Mouse (Mus musculus) left cerebral cortex, adult 2 months (tissue): ENCODE measurements at regions not wholly inside any gene's neighbourhood (a gene's known extent, or its start where the extent isn't known, plus 50 kb on each side); places are given as distances from the start of the nearest gene placed in this dataset.
"Not testable (repeated sequence)": the region's sequence is repeated elsewhere in the genome, so short reads cannot be mapped to it uniquely, and the experiment has no call there.

Source experiments
- DNase-seq, 2 experiments: peaks; one replicate each; pipeline ENCODE4 v3.0.0; 2021 to 2022; ENCODE audit warnings: low spot score in 2 of 2, mixed read lengths in 1 of 2; ENCODE audit errors: extremely low spot score in 1 of 2
- H3K27ac ChIP-seq: fragments of 200-600 bp; 2 replicates; pipeline ENCODE4 v1.8.1; 2022
- H3K4me3 ChIP-seq: fragments of 200-600 bp; 2 replicates; pipeline ENCODE4 v1.8.1; 2022
- CTCF ChIP-seq: fragments of 200-600 bp; IDR thresholded peaks from 2 replicates; pipeline ENCODE4 v1.8.1; 2022; ENCODE audit warnings: antibody characterized with exemption, mild to moderate bottlenecking, moderate library complexity
- intact Hi-C: fragments of 180-260 bp; cut with DNase I; formaldehyde crosslinking; loops from one replicate; pipeline ENCODE4 v1.15.1; 2025

DNA sequence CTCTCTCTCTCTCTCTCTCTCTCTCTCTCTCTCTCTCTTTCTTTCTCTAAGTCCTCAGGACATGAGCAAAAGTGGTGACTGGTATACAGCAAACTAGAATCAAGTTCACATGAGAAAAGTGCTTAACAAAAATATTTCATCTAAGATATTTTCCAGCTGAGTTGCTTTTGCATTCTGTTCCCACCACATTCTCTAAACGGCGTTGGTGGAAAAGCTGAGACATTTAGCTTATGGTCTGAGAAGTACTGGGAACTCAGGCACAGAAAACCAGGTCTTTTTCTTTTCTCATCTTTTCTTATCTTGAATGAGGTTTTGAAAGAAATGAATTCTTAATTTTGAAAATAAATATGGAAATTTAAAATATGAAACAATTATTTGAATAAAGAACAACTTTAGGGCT, 182.6 kb downstream of the Cetn3 start:
- DNase-seq, result no peak
- Histone ChIP-seq H3K27ac (no peak overlapping the region), H3K4me3 (no peak overlapping the region)
- no peak for TF ChIP-seq CTCF
- intact Hi-C loops, result no loop called here

DNA sequence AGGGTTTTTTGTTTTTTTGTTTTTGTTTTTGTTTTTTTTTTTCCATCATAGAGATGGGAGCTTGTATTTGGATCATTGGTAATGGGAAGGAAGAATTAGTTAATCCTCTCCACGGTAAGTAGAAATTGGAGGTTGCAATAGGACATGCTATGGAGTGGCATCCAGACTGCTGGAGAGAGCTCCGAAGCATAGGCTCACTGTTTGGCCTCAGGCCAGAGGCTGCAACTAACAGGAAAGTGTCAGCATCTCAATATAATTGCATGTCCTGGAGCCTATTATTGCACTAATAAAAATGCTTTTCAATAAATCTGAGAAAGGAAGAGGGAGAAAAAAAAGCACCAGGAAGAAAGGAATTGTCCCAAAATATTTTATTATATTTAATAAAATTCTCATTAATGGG, 193.0 kb downstream of the Cetn3 start:
- H3K27ac ChIP-seq, result no peak overlapping the region
- no peak overlapping the region for H3K4me3 ChIP-seq
- no peak for TF ChIP-seq CTCF
- no peak for DNase-seq
- intact Hi-C loops, result no loop called here

DNA sequence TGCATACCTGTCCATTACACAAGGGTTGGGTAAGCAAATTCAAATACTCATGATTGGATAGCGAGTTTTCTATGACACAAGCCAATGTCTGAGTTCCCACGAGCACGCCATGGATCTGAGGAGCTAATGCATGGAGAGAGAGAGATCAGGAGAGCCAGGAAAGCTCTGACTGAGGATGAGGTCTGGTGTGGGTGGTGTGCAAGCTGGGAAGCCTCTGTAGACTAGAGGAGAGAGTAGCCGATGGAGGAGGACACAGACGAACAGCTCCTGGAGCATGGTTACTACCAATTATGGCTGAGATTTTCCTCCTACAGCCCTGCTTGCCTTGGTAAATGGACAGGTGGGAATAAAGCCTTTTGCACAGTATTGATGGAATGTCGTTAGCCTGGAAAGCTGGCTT, 195.1 kb downstream of the Cetn3 start:
- no peak overlapping the region for H3K4me3 ChIP-seq
- no peak overlapping the region for H3K27ac ChIP-seq
- intact Hi-C loops, result no loop called here
- TF ChIP-seq CTCF, result no peak
- DNase-seq, result no peak

DNA sequence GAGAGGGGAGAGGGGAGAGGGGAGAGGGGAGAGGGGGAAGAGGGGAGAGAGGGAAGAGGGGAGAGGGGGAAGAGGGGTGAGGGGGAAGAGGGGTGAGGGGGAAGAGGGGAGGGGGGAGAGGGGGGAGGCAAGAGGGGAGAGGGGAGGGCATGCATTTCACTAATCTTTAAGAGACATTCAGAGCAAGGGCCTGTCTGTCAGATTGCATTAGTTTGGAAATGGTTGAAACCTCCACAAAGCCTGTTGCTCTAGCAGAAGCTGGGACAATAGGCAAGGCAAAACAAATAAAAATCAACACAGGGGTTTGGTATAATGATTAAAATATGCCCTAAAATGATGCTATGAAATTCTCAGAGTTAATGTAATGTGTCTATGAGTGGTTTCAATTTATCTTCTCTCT, 196.4 kb downstream of the Cetn3 start:
- no peak for TF ChIP-seq CTCF
- intact Hi-C loops, result no loop called here
- no peak for DNase-seq
- Histone ChIP-seq H3K4me3 (no peak overlapping the region), H3K27ac (no peak overlapping the region)

DNA sequence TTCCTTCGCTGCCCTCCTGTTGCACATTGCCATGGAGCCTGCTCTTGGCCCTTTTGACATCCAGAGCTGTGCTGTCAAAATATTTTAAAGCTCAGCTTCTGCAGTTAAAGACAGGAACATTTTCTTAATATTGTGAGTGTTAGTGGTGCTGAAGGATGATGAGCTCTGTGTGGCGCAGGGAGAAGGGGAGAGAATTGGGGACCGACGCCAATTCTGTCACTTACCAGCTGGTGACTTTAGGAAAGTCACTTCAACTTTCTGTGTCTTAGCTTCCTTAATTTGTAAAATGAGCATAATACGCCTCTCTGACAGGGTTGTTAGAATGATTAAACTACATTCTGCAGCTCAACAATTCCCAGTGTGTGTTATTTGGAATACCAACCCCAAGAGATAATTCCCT, 197.2 kb downstream of the Cetn3 start:
- H3K27ac ChIP-seq, result no peak overlapping the region
- intact Hi-C loops, result no loop called here
- H3K4me3 ChIP-seq, result no peak overlapping the region
- no peak for DNase-seq
- no peak for TF ChIP-seq CTCF

- TF ChIP-seq CTCF, result no peak
- intact Hi-C loops, result no loop called here
- no peak for DNase-seq
- Histone ChIP-seq H3K27ac (no peak overlapping the region), H3K4me3 (no peak overlapping the region)
Measured at GRCm38 (mm10) chr13:81982491-81982890, 199.6 kb downstream of the Cetn3 start.

DNA sequence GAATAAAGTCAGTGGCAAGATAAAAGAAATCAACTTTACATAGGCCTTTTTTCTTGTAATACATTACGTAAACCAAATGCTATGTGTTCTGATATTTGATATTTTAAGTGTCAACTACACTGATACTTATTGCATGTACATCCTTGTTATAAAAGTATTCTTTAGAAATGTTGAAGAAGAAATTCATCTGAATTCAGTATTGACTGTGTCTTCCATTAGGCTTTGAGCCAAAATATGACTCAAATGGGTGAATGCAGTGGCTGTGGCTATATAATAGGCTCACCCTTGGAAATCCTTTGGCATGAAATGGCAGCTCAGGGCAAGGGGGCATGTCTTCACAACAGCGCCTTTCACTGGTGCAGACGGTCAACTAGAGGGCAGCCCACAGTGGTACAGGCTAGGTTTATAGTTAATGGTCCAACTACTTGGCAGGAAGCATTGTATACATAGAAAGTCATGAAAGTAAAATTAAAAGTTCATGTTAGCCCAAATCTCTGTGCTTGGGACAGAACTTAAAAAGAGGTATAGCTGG, 217.9 kb downstream of the Cetn3 start:
- Histone ChIP-seq H3K4me3 (no peak overlapping the region), H3K27ac (no peak overlapping the region)
- intact Hi-C loops, result no loop called here
- DNase-seq, result no peak
- TF ChIP-seq CTCF, result no peak

GRCm38 (mm10) chr13:82005929-82006726, 223.3 kb downstream of the Cetn3 start:
- no peak for DNase-seq
- Histone ChIP-seq H3K27ac (no peak overlapping the region), H3K4me3 (no peak overlapping the region)
- no peak for TF ChIP-seq CTCF
- intact Hi-C loops, result no loop called here

- no peak overlapping the region for H3K4me3 ChIP-seq
- DNase-seq, result no peak
- intact Hi-C loops, result no loop called here
- no peak for TF ChIP-seq CTCF
- H3K27ac ChIP-seq, result no peak overlapping the region
Measured at GRCm38 (mm10) chr13:82007222-82007621, 224.3 kb downstream of the Cetn3 start.

DNA sequence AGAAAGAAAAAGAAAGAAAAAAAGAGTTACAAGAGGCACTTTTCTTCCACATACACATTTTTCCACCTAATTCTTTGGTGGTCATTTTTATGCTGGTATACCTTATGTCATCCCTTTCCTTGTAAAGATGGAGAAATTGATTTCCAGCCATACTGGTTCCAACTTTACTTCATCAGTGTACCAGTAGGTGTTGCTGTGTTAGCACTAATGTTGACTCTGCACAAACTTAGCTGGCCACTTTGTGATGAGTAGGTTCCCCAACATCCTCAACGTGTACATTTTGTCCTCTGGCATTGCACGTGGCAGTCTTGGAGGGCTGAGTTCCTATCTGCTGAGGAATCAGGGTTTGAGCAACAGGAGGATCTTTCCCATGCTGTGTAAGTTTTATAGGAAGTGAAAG, 256.7 kb downstream of the Cetn3 start:
- intact Hi-C loops, result no loop called here
- DNase-seq, result no peak
- TF ChIP-seq CTCF, result peak; percentile 22
- Histone ChIP-seq H3K27ac (no peak overlapping the region), H3K4me3 (no peak overlapping the region)

DNA sequence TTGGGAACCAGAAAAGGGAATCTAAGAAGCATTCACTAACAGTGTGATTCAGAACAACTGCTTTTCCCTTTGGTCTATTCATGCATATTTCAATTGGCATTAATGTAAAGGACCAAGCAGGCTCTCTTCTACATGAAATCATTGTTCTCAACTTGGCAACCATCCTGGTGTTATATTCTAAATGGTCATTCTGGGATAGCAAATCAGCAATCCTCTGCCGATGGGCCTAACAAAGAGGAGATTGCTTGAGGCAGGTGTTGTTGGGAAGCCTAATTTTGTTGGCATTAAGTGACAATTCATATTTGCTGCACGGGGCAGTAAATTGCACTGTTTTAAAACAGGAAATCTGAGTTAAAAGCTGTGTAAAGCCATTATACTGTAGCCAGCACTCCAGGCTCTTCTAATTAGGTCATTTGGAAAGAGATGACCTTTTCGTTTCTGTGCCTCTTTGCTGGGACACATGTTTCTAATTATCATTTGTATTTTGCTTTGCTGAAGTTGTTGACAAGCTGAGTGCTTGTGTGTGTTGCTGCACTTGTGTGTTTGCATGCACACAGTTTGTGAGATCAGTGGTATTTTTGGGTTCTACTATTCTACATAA, 275.4 kb downstream of the Cetn3 start:
- no peak for DNase-seq
- no peak for TF ChIP-seq CTCF
- H3K4me3 ChIP-seq, result no peak overlapping the region
- intact Hi-C loops, result no loop called here
- no peak overlapping the region for H3K27ac ChIP-seq

- TF ChIP-seq CTCF, result no peak
- no peak overlapping the region for H3K27ac ChIP-seq
- intact Hi-C loops, result no loop called here
- no peak overlapping the region for H3K4me3 ChIP-seq
- DNase-seq, result no peak
Measured at GRCm38 (mm10) chr13:82058872-82059271, 276.0 kb downstream of the Cetn3 start.

DNA sequence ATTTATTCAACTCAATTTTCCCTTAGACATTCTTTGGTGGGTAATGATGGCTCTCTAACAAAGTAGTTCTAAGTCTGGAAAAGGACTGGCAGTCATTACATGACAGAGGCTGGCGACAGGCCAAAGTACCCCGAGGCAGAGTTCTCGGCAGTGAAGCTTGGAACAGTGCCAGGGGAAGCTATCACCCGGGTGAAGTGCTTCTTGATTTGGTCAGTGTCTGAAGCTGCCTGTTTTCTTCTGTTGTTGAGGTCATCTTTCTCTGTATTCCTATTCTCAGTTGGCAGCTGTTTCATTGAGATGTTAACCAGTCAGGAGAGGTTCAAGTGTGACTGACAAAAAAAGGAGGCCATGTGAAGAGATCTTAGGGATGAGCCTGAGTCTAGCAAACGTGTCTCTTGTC, 276.6 kb downstream of the Cetn3 start:
- Histone ChIP-seq H3K27ac (no peak overlapping the region), H3K4me3 (no peak overlapping the region)
- TF ChIP-seq CTCF, result no peak
- no peak for DNase-seq
- intact Hi-C loops, result no loop called here

DNA sequence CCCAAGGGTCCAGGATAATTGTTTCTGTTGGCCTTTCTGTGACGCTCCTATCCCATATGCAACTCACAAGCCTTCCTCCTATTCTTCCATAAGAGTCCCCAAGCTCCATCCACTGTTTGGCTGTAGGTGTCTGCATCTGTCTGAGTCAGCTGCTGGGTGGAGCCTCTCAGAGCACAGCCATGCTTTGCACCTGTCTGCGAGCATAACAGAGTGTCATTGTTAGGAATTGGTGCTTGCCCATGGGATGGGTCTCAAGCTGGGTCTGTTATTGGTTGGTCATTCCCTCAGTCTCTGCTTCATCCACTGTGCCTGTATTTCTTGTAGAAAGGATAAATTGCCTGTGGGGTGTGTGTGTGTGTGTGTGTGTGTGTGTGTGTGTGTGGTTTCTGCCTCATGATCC, 281.0 kb downstream of the Cetn3 start:
- DNase-seq, intact Hi-C loops, H3K27ac ChIP-seq, H3K4me3 ChIP-seq: not testable (repeated sequence)
